Comparison of ENCODE assay signal across 31 mouse cellular contexts in genomic region chr11:46366357-46366756, GRCm38 (mm10). TPM values are rescaled to one million over a fixed set of nuclear protein-coding genes. Genes with fewer than 3 reads are reported as not detected.
DNase-seq lines count a peak whose midpoint lies in the region; ATAC-seq lines count a peak whose summit lies in the region.
"Had no signal": no experiment of that assay in that cellular context is flagged by ENCODE, and none has a peak within 500 bp of the region (broad histone marks: within the 10 kb centered on the region; RNA-seq: fewer than 3 reads in every experiment).

No protein-coding gene starts in this region.

- H3K4me1 ChIP-seq in liver, embryonic 11.5 days (replicated peaks; ENCODE audit: control insufficient read depth, insufficient read depth, low read length): no peaks in the 10 kb centered on the region
- H3K4me1 ChIP-seq in forebrain, embryonic 14.5 days (ENCODE audit: control insufficient read depth, insufficient read depth, low read length): no peaks in the 10 kb centered on the region
- no peaks in the 10 kb centered on the region for H3K4me1 ChIP-seq in hindbrain, embryonic 14.5 days (replicated peaks; ENCODE audit: control insufficient read depth, insufficient read depth, low read length)
- H3K4me1 ChIP-seq: embryonic facial prominence, embryonic 15.5 days; forebrain, embryonic 12.5 days; forebrain, embryonic 15.5 days had no signal

- H3K4me2 ChIP-seq in liver, embryonic 11.5 days: no peak overlapping the region
- no peak overlapping the region for H3K4me2 ChIP-seq in forebrain, embryonic 14.5 days (ENCODE audit: low read length)
- no peak overlapping the region for H3K4me2 ChIP-seq in hindbrain, embryonic 14.5 days (replicated peaks)
- H3K4me2 ChIP-seq: embryonic facial prominence, embryonic 13.5 days; embryonic facial prominence, embryonic 15.5 days; forebrain, embryonic 12.5 days; forebrain, embryonic 15.5 days had no signal

- 59% methylated on average over 3 of the region's 3 CpGs for WGBS in liver, embryonic 11.5 days
- 76% methylated on average over 3 of the region's 3 CpGs for WGBS in forebrain, embryonic 14.5 days
- WGBS in hindbrain, embryonic 14.5 days: 87% methylated on average over 3 of the region's 3 CpGs

- H3K27ac ChIP-seq in liver, embryonic 11.5 days (ENCODE audit: low read depth, low read length): no peak overlapping the region
- H3K27ac ChIP-seq in forebrain, embryonic 14.5 days (ENCODE audit: low read depth, low read length): no peak overlapping the region
- no peak overlapping the region for H3K27ac ChIP-seq in hindbrain, embryonic 14.5 days
- H3K27ac ChIP-seq: embryonic facial prominence, embryonic 13.5 days; embryonic facial prominence, embryonic 15.5 days; forebrain, embryonic 10.5 days; forebrain, embryonic 12.5 days; forebrain, embryonic 15.5 days had no signal

- H3K9me3 ChIP-seq in liver, embryonic 11.5 days (ENCODE audit: control insufficient read depth, low read length): no peaks in the 10 kb centered on the region
- no peaks in the 10 kb centered on the region for H3K9me3 ChIP-seq in forebrain, embryonic 14.5 days (replicated peaks; ENCODE audit: control insufficient read depth, low read length)
- no peaks in the 10 kb centered on the region for H3K9me3 ChIP-seq in hindbrain, embryonic 14.5 days (ENCODE audit: control insufficient read depth, low read length)
- H3K9me3 ChIP-seq: embryonic facial prominence, embryonic 13.5 days; embryonic facial prominence, embryonic 15.5 days; forebrain, embryonic 10.5 days; forebrain, embryonic 12.5 days; forebrain, embryonic 15.5 days; G1E had no signal

- peak; percentile 6 for DNase-seq in liver, embryonic 11.5 days (ENCODE audit: low spot score)
- DNase-seq in liver: no peak
- no peak for DNase-seq in forebrain, embryonic 14.5 days (ENCODE audit: low spot score)
- DNase-seq in heart, postnatal 14 days: no peak
- DNase-seq in hindbrain, embryonic 14.5 days (ENCODE audit: low spot score): no peak
- DNase-seq: adrenal gland, adult 8-10 months; adrenal gland, postnatal 14 days; adrenal gland, postnatal 36 days; B cell, adult 2 months; cerebellum, adult 11-12 months; cerebellum, adult 2 months; cerebellum, adult 9-10 months; cerebellum, postnatal 10 days; cerebellum, postnatal 25 days; embryo, embryonic 11 days had no signal

- no peaks in the 10 kb centered on the region for H3K27me3 ChIP-seq in liver, embryonic 11.5 days (replicated peaks; ENCODE audit: control insufficient read depth, insufficient read depth, low read length)
- H3K27me3 ChIP-seq in forebrain, embryonic 14.5 days (replicated peaks; ENCODE audit: control insufficient read depth, insufficient read depth, low read length): no peaks in the 10 kb centered on the region
- H3K27me3 ChIP-seq in hindbrain, embryonic 14.5 days (ENCODE audit: control insufficient read depth, insufficient read depth, low read length): no peaks in the 10 kb centered on the region
- H3K27me3 ChIP-seq: CH12.LX; embryonic facial prominence, embryonic 13.5 days; embryonic facial prominence, embryonic 15.5 days; forebrain, embryonic 12.5 days; forebrain, embryonic 15.5 days; Patski had no signal

- no peak overlapping the region for H3K4me3 ChIP-seq in liver, embryonic 11.5 days (ENCODE audit: low read depth, low read length)
- no peak overlapping the region for H3K4me3 ChIP-seq in forebrain, embryonic 14.5 days (ENCODE audit: low read depth, low read length)
- no peak overlapping the region for H3K4me3 ChIP-seq in hindbrain, embryonic 14.5 days (replicated peaks; ENCODE audit: low read length)
- H3K4me3 ChIP-seq: embryonic facial prominence, embryonic 13.5 days; embryonic facial prominence, embryonic 15.5 days; erythroblast, embryonic 14.5 days; forebrain, embryonic 10.5 days; forebrain, embryonic 12.5 days; forebrain, embryonic 15.5 days had no signal

- no peaks in the 10 kb centered on the region for H3K36me3 ChIP-seq in liver, embryonic 11.5 days (ENCODE audit: control insufficient read depth, insufficient read depth, low read length)
- H3K36me3 ChIP-seq in forebrain, embryonic 14.5 days (ENCODE audit: control insufficient read depth, insufficient read depth, low read length): no peaks in the 10 kb centered on the region
- no peaks in the 10 kb centered on the region for H3K36me3 ChIP-seq in hindbrain, embryonic 14.5 days (replicated peaks; ENCODE audit: control insufficient read depth, insufficient read depth)
- H3K36me3 ChIP-seq: embryonic facial prominence, embryonic 13.5 days; embryonic facial prominence, embryonic 15.5 days; forebrain, embryonic 10.5 days; forebrain, embryonic 12.5 days; forebrain, embryonic 15.5 days; G1E had no signal

- no peak for ATAC-seq in liver, embryonic 11.5 days (replicated peaks; ENCODE audit: low FRiP score)
- ATAC-seq in common myeloid progenitor, adult 5-6 weeks (replicated peaks; ENCODE audit: low read depth, poor library complexity, severe bottlenecking): peak; percentile 62
- peak; percentile 28 to 58; a peak in 2 of 4 replicates for ATAC-seq in hematopoietic stem cell, adult 5-6 weeks (replicated peaks in 1 of 2; ENCODE audit: insufficient read depth in 1 of 2, low FRiP score in 2 of 2, low TSS enrichment in 1 of 2, low read depth in 1 of 2, poor library complexity in 2 of 2, severe bottlenecking in 2 of 2)
- ATAC-seq in megakaryocyte progenitor cell, adult 5-6 weeks (replicated peaks; ENCODE audit: poor library complexity): peak; percentile 59
- ATAC-seq in forebrain, embryonic 14.5 days: no peak
- no peak for ATAC-seq in hindbrain, embryonic 14.5 days (ENCODE audit: low FRiP score)
- ATAC-seq: activated CD4-positive, CD25-positive, alpha-beta regulatory T cell, adult 4 months; CD4-positive, CD25-positive, alpha-beta regulatory T cell, adult 4 months; forebrain, embryonic 15.5 days; Patski had no signal

- no peak overlapping the region for H3K9ac ChIP-seq in liver, embryonic 11.5 days (ENCODE audit: low read depth, low read length)
- no peak overlapping the region for H3K9ac ChIP-seq in forebrain, embryonic 14.5 days (ENCODE audit: low read length)
- no peak overlapping the region for H3K9ac ChIP-seq in hindbrain, embryonic 14.5 days
- H3K9ac ChIP-seq: embryonic facial prominence, embryonic 13.5 days; embryonic facial prominence, embryonic 15.5 days; forebrain, embryonic 12.5 days; forebrain, embryonic 15.5 days had no signal

- intact Hi-C loops in heart, postnatal 14 days (cut with DNase I): no loop called here

RNA-seq across cellular contexts. Expression of gene Itk, which starts 23.0 kb away (rescaled TPM):
- 0.05 and 0.14 TPM in 2 replicates for polyA plus RNA-seq in liver, embryonic 11.5 days (2014; fragmentation: Nextera tagmentation; extraction: Ambion mirVana)
- 0.87 and 1.1 TPM in 2 replicates for total RNA-seq in common myeloid progenitor, adult 5-6 weeks (2017)
- 2.9 and 6.0 TPM in 2 replicates for total RNA-seq in hematopoietic stem cell, adult 5-6 weeks (2017)
- total RNA-seq in megakaryocyte progenitor cell, adult 5-6 weeks (2015): 0.91 TPM in 1 of 2 replicates, not detected in the other
- total RNA-seq in megakaryocyte progenitor cell, adult 5-6 weeks (2017): 0.46 and 0.95 TPM in 2 replicates
- polyA plus RNA-seq in forebrain, embryonic 14.5 days (2014; fragmentation: Nextera tagmentation; extraction: Ambion mirVana): 0.07 TPM in 1 of 2 replicates, not detected in the other
- total RNA-seq in heart, postnatal 14 days (2021): 1 to 10 TPM in 1 of 2 experiments, under 1 TPM in 1; 0.26 to 3.5 TPM
- 0.05 TPM in 1 of 2 replicates, not detected in the other for polyA plus RNA-seq in hindbrain, embryonic 14.5 days (2014; fragmentation: Nextera tagmentation; extraction: Ambion mirVana)
- polyA plus RNA-seq: embryonic facial prominence, embryonic 11.5 days; embryonic facial prominence, embryonic 13.5 days; forebrain, embryonic 10.5 days; forebrain, embryonic 12.5 days; forebrain, embryonic 15.5 days had no signal

RNA-seq across cellular contexts. Expression of gene Fam71b, which starts 30.0 kb away (rescaled TPM):
- polyA plus RNA-seq in liver, embryonic 11.5 days (2014; fragmentation: Nextera tagmentation; extraction: Ambion mirVana): not detected in 2 replicates
- total RNA-seq in common myeloid progenitor, adult 5-6 weeks (2017): not detected in 2 replicates
- not detected in 2 replicates for total RNA-seq in hematopoietic stem cell, adult 5-6 weeks (2017)
- total RNA-seq in megakaryocyte progenitor cell, adult 5-6 weeks (2015): not detected in 2 replicates
- total RNA-seq in megakaryocyte progenitor cell, adult 5-6 weeks (2017): not detected in 2 replicates
- not detected in 2 replicates for polyA plus RNA-seq in forebrain, embryonic 14.5 days (2014; fragmentation: Nextera tagmentation; extraction: Ambion mirVana)
- not detected for total RNA-seq in heart, postnatal 14 days (2021)
- polyA plus RNA-seq in hindbrain, embryonic 14.5 days (2014; fragmentation: Nextera tagmentation; extraction: Ambion mirVana): not detected in 2 replicates
- total RNA-seq: adrenal gland, adult 18-20 months; adrenal gland, adult 8-10 months; adrenal gland, postnatal 14 days; adrenal gland, postnatal 36 days had no signal
- polyA plus RNA-seq: activated CD4-positive, CD25-positive, alpha-beta regulatory T cell, adult 4 months; cerebellum, adult 2 months; embryonic facial prominence, embryonic 11.5 days; embryonic facial prominence, embryonic 13.5 days; embryonic facial prominence, embryonic 15.5 days; erythroblast, embryonic 14.5 days; forebrain, embryonic 10.5 days; forebrain, embryonic 12.5 days; forebrain, embryonic 15.5 days; G1E; Patski had no signal

RNA-seq across cellular contexts. Expression of gene Cyfip2, which starts 53.7 kb away (rescaled TPM):
- 8.7 and 8.9 TPM in 2 replicates for polyA plus RNA-seq in liver, embryonic 11.5 days (2014; fragmentation: Nextera tagmentation; extraction: Ambion mirVana)
- total RNA-seq in common myeloid progenitor, adult 5-6 weeks (2017): 52.5 and 69.0 TPM in 2 replicates
- 79.8 and 93.2 TPM in 2 replicates for total RNA-seq in hematopoietic stem cell, adult 5-6 weeks (2017)
- total RNA-seq in megakaryocyte progenitor cell, adult 5-6 weeks (2015): 121 and 122 TPM in 2 replicates
- total RNA-seq in megakaryocyte progenitor cell, adult 5-6 weeks (2017): 48.6 and 53.3 TPM in 2 replicates
- polyA plus RNA-seq in forebrain, embryonic 14.5 days (2014; fragmentation: Nextera tagmentation; extraction: Ambion mirVana): 57.8 and 78.9 TPM in 2 replicates
- 10 to 100 TPM; 41.6 to 47.3 TPM for total RNA-seq in heart, postnatal 14 days (2021)
- polyA plus RNA-seq in hindbrain, embryonic 14.5 days (2014; fragmentation: Nextera tagmentation; extraction: Ambion mirVana): 117 and 125 TPM in 2 replicates

Comparison
In these comparisons a context has a peak if more than half of its experiments do, and no peak if none do; other contexts are left out.
1. ATAC-seq: peak in common myeloid progenitor, adult 5-6 weeks (single experiment), hematopoietic stem cell, adult 5-6 weeks (2 of 2) and megakaryocyte progenitor cell, adult 5-6 weeks (single experiment); none in liver, embryonic 11.5 days (single experiment), forebrain, embryonic 14.5 days (single experiment) and hindbrain, embryonic 14.5 days (single experiment).